Mouse (Mus musculus) 3T3-L1 (cell line): ENCODE measurements at regions not wholly inside any gene's neighbourhood (a gene's known extent, or its start where the extent isn't known, plus 50 kb on each side); places are given as distances from the start of the nearest gene placed in this dataset.
"Not testable (repeated sequence)": the region's sequence is repeated elsewhere in the genome, so short reads cannot be mapped to it uniquely, and the experiment has no call there.

Experiments
- DNase-seq: peaks from one replicate; pipeline ENCODE4 v3.0.0-alpha.2; 2015; ENCODE audit warnings: low read depth, low spot score

- DNase-seq, result no peak
Observed at GRCm38 (mm10) chr1:35162506-35162905, 312.7 kb downstream of the Plekhb2 start.

DNA sequence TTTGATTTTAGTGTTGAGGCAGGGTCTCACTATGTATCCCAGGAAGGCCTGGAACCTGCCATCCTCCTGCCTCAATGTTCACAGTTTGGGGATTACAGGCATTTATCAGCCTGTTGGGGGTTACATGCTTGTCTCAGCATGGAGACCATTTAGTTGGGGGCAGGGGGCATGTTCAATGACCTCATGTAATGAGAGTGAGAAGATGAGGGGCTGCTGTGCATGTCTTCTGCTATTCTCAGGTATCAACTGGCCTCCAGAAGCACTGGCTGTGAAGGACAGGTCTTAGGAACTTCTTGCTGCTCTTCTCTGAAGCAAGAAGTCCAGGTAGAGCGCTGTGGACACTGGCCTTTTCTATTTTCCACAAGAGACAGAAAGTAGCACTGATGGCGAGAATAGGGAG is 350.9 kb downstream of the Plekhb2 start:
- DNase-seq, result no peak

DNA sequence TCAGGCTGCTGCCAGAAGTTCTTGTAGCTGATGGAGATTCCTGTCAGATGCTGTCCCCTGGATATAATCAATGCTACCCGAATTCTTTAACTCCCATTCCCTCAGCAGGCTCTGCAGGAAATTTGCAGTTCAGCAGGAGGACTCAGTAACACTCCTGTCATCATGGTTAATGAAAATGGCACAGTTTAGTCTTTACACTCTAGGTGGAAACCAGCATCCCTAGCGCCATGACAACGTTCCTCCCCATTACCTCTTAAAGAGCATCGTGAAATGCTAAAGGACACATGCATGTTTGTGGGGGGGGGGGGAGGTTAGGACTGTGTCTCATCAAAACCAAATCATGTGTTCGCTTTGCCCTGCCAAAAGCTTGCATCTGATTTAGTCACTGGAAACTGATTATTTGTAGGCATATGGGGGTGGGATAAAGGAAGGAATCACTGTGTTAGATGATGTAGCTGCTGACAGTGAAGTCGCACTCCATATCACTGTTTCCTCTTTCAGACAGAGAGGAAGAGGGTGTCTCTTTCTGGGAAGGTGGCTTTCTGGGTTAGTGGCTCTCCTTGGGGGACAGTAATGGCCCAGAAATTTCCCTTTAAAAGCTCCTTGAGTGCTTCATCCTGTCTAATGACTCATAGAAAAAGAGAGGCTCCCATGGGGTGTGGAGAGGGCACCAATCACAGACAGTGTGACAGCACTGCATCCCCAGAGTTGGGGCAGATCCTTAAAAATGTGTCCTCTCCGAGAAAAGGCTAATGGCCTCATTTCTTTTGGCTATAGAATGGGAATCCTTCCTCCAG is 351.5 kb downstream of the Plekhb2 start:
- DNase-seq, result no peak

DNA sequence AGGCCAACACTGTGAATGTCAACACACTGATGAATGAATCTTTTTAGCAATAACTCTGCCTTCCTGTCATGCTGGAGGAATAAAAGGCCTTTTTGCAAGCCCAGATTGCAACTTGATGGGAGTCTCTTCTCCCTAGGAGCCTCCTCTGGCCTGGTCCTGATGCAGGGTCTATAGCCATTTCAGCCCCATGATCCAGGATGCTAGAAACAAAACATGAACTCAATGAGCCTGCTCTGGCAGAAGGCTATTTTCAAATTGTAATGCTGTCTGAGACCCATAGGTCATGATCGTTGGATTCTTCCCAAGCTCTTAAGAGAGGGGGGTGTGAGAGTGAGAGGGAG is 352.1 kb downstream of the Plekhb2 start:
- DNase-seq, result no peak

DNA sequence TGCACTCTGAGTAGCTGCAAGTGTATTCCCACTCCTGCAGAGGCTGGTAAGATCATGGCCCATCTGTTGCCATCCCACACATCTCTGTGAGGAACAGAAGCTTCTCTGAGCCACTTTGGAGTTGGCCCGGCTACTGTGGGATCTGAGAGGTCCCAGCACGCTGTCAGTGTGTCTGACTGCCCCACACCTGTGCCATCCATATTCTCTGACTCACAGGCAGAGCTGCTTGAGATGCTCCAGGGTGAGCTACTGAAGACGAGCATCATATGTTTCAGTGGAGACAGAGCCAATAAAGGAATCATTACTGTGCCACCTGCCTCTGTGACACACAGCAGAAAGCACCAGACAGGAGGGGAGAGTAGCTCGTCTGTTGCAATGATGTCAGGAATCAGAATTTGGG is 352.8 kb downstream of the Plekhb2 start:
- no peak for DNase-seq

DNA sequence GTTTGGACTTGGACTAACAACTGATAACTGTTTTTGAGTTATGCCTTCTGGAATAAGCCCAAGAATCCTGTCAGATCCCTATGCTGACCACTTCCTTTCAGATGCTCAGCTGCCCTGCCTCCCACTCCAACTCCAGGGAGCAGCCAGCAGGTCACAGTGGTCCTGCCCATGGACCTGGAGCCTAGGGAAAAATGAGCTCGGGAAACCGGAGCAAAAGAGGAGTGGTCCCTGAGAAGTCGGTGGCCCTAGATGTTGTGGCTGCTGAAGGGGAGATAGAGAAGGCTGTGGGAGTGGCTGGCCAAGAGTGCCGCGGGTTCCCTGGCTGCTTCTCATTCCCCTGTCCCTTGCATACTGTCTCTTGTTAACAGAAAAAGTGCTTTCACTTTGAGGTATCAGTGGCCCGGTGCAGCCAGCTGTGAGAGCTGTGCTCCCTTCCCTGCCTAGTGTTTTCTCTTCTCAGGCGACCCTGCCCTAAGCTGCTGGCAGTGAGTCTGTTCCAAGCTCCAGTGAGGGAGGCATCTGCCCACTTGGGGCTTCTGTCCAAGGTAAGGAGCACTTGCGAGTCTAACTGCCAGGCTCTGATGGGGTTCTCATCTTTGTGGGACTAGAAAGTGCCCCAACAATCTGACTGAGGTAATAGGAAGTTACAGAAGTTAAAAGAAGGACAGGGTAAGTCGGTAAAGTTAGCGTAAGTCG is 357.2 kb downstream of the Plekhb2 start:
- no peak for DNase-seq

DNA sequence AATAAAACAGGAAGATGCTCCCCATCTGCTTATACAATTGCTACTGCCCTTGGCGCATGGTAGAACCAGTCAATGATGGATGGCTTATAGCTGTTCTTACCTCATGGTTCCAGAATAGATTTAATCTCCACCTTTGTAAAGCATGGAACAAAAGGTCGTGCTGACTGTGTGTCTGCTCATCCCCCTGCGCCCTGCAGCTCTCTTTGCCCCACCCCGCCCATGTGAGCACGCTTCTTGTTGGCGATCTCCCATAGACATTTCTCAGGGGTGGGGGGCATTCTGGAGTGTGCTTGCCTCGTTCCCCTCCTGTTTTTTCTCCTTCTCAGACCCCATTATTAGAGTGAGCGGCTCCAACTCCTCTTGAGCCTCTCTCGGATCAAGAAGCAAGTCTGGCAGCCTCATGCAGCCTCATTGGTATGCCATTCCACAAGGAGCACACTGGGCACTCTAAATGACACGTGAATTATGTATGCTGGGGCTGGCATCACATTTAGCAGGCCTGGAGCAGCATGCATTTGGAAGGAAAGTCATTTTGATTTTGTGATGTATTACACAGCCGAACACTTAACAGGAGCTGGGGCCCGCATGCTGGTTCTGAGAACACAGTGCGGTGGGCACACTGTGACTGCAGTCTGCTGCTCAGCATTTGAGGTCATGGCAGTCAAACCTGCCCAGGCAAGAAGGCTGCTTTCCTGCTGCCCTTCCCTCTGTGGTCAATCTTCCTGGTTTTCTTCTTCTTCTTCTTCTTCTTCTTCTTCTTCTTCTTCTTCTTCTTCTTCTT is 362.5 kb downstream of the Plekhb2 start:
- no peak for DNase-seq

DNA sequence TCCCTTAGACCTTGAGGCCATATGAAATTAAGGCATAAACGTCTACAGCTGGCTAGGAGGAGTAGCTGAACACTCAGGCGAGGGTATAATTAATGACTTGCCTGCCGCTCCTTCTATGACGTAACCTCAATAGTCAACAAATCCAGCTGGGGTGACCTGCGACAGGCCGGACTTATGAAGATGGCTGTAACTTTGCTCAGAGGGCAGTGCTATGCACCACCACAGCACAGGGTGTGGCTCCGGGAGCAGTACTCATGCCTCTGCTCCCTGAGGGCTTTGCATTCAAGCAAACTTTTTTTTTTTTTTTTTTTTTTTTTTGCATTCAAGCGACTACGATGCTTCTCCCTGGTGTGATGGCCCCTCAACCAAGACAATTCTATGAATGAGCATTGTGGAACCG is 364.1 kb downstream of the Plekhb2 start:
- no peak for DNase-seq

DNA sequence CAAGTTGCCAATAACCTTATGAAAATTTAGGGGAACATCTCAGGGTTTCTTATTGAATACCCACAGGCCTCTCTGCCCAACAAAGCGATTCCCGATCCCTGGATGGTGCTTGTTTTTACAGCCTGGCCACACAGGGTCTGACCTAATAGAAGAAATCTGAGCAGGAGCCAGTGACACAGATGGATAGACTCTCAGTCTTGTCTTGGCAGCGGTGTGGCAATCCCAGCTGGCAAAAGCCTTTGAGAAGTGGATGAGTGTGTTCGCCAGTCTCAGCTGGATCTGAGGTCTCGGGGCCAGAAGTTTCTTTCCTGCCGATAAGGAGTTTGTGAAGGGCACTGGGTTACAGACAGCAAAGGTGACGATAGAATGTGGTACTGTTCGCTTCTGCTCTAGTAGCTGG is 366.6 kb downstream of the Plekhb2 start:
- DNase-seq, result no peak

- not testable (repeated sequence) for DNase-seq
Observed at GRCm38 (mm10) chr1:35220215-35220614, 370.4 kb downstream of the Plekhb2 start.

DNA sequence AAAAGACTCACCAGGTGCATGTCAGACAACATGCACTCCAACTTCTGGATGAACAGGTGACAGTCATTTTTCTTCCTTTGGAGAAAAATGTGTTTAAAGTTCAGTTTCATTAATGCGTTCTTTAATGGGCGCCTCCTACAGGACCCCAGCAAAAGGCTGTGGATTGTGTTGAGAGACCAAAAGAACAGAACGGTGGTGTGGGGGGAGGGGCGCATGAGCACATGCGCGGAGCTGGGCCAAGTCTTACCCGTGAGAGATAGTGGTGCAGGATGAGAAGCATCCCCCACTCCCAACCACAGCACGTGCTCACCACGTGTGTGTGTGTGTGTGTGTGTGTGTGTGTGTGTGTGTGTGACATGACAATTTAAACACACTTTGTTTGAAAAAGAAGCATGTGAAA is 371.0 kb downstream of the Plekhb2 start:
- no peak for DNase-seq

DNA sequence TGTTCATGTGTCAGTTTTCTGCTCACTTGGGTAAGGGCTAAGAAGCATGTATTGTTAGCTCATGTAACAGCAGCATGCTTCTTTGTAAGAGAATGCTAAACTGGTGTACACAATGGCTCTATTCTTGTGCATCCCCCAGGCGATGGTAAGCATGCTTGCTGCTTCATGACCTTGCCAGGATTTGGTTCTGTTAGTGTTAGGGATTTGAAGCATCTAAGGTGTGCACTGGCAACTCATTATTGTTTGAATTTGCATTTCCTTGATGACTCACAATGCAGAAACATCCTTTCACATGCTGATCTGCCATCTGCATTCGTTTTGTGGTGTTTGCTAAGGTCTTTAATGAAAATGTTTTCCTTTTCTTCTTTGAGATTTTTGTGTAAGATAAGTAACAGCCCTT is 382.8 kb downstream of the Plekhb2 start:
- DNase-seq, result no peak

- no peak for DNase-seq
Observed at GRCm38 (mm10) chr1:35238139-35238538, 388.4 kb downstream of the Plekhb2 start.

DNA sequence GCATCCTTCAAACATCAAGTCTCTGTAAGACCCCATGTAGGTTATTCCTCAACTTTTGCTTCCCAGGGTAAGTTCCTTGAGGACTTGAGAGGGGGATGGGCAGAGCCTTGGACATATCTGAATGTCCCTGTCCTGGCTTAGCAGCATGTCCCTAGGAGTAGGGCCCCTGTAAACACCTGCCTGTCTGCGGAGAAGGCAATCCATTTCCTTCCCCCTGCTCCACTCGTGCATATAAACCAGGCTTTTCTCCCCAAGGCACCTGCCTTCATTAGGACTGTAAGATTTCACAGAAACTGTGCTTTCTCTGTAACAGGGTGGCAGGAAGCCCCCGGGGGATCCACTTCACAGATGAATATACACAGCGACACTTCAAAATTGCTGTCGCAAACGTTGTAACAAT is 393.1 kb downstream of the Plekhb2 start:
- no peak for DNase-seq

DNA sequence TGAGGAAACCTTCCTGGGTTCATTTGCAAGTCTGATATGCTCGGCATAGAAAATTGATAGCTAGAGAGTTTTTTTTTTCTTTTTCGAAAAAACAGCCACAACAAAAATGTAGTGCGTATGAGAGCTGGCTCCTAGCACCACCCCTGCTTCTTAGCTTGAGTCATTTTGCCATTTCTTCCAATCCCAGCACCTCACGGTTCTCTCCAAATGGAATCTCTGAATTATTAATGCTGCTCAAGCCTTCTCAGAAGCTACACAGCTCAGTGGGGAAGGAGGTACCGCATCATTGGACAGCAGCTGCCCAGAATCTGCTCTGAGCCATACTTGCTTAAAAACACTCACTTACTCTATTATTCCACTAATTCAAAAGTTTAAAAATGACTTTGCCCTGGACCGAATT is 393.6 kb downstream of the Plekhb2 start:
- no peak for DNase-seq

DNA sequence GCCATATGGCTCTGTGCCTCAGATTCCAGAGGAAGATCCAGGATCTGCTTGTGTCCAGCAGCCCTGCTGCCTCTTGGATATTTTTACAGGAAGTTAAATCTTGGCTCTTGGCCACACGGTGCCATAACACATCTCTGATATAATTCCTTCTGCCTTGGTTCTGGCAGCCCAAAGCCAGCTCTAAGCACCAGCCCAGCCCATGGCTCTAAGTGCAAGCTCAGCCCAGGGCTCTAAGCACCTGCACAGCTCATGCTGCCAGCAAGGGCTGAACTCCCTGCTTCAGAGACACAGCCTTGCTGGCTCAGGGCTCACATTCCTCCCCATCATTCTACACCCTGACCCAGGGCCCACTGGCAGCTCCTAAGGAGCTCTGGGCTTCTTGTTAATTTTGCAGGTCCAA is 415.3 kb downstream of the Plekhb2 start:
- no peak for DNase-seq

DNA sequence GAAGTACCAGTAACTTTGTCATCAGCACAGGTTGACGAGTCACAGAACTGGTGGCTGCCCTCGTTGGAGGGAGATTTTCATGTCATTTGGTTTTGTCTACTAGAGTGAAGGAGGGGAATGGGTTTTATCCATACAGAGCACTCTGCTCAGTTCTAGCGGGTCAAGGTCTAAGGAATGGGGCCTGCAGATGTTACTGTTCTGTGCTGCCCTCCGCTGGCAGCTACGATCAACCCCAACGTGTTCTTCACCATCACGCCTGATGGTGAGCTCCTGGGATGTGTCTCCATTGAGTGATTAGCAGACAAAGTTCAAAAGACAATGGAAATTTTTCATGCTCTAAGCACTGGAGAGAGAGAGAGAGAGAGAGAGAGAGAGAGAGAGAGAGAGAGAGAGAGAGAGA is 416.9 kb downstream of the Plekhb2 start:
- DNase-seq, result peak; percentile 4

DNA sequence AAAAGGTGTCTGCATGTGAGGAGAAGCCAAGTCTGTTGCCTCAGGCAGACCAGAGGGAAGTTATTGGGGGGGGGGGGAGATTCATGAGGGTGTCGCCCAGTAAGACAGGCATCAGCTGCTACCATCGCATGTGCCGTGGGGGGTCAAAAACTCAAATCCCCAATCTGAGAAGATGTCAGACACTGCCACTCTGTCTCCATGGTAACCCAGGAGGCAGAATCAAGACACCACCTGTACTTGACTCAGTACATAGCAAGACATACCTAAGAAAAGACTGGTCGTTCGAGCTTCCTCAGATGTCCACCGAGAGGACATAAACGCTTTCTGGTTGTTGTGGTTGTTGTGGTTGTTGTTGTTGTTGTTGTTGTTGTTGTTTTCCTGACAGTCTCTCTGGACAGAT is 418.1 kb downstream of the Plekhb2 start:
- DNase-seq, result no peak

GRCm38 (mm10) chr1:35274978-35275377 is 425.2 kb downstream of the Plekhb2 start:
- no peak for DNase-seq
